Mouse (Mus musculus) CD4-positive, CD25-positive, alpha-beta regulatory T cell, adult 2 months (primary cell): ENCODE measurements around the gene Adgrg4.

ENCODE experiments used
- DNase-seq: peaks from one replicate; pipeline ENCODE4 v3.0.0-alpha.2; 2012; ENCODE audit warnings: low read depth, low spot score

Gene Adgrg4

GRCm38 (mm10) chrX:56869863-56870262, at the start of gene Adgrg4:
TSS of gene Adgrg4 (plus strand) at chrX:56870163.
- no peak for DNase-seq

GRCm38 (mm10) chrX:56821765-56822603, 48.0 kb upstream of the Adgrg4 start, which contains the start of gene Map7d3:
TSS of gene Map7d3 (minus strand) at chrX:56822326.
- DNase-seq = peak; percentile 7

GRCm38 (mm10) chrX:56827492-56827891, 42.5 kb upstream of the Adgrg4 start:
- no peak for DNase-seq

- no peak for DNase-seq
Observed at GRCm38 (mm10) chrX:56835842-56836241, 34.1 kb upstream of the Adgrg4 start.

- peak; percentile 50 for DNase-seq
Observed at GRCm38 (mm10) chrX:56839369-56839768, 30.6 kb upstream of the Adgrg4 start.

- no peak for DNase-seq
Observed at GRCm38 (mm10) chrX:56841255-56841654, 28.7 kb upstream of the Adgrg4 start.

- no peak for DNase-seq
Observed at GRCm38 (mm10) chrX:57012891-57013290, 142.9 kb downstream of the Adgrg4 start.

- no peak for DNase-seq
Observed at GRCm38 (mm10) chrX:57042774-57043173, 172.8 kb downstream of the Adgrg4 start, which contains the start of gene Brs3. TSS of gene Brs3 (plus strand) at chrX:57043074.

GRCm38 (mm10) chrX:57043869-57044268, 173.9 kb downstream of the Adgrg4 start:
- no peak for DNase-seq
